Mouse (Mus musculus) liver, embryonic 11.5 days (tissue): ENCODE data around the gene Serpinb2. TPM values are rescaled to one million over a fixed set of nuclear protein-coding genes. Genes with fewer than 3 reads are reported as not detected.

Source experiments
- polyA plus RNA-seq: library from polyadenylated mRNA; unstranded; fragments of >200 nt; fragmentation: Nextera tagmentation; extraction: Ambion mirVana; gene quantifications from 2 replicates; pipeline ENCODE4 v1.2.1, GENCODE M21; 2014

Serpinb2 gene
- polyA plus RNA-seq, 1 experiment from 2014 or later, result 3.4 TPM

Other genes starting within 250 kb of the Serpinb2 start
- gene Serpinb3b, start 233.1 kb upstream of the Serpinb2 start, polyA plus RNA-seq, result not detected in 2 replicates
- gene Serpinb3c, start 233.1 kb upstream of the Serpinb2 start, polyA plus RNA-seq, result not detected in 2 replicates
- not detected in 2 replicates for gene Serpinb11, start 150.2 kb upstream of the Serpinb2 start, polyA plus RNA-seq
- gene Serpinb7, start 111.8 kb upstream of the Serpinb2 start, polyA plus RNA-seq, result 0.08 TPM in 1 of 2 replicates, not detected in the other
- 0.53 and 1.0 TPM in 2 replicates for gene Serpinb8, start 78.6 kb downstream of the Serpinb2 start, polyA plus RNA-seq